Mouse (Mus musculus): Measurements from ENCODE around the gene Meox1.

Meox1 gene

GRCm38 (mm10) chr11:101894204-101894603 lies at the start of gene Meox1:
TSS of gene Meox1 (minus strand) at chr11:101894374.
- DNase-seq (ENCODE audit: low read depth, low spot score) = no peak

- DNase-seq (ENCODE audit: low read depth, low spot score) = no peak
These were observed 48.9 kb upstream of the Meox1 start for GRCm38 (mm10) chr11:101943055-101943454.

DNA sequence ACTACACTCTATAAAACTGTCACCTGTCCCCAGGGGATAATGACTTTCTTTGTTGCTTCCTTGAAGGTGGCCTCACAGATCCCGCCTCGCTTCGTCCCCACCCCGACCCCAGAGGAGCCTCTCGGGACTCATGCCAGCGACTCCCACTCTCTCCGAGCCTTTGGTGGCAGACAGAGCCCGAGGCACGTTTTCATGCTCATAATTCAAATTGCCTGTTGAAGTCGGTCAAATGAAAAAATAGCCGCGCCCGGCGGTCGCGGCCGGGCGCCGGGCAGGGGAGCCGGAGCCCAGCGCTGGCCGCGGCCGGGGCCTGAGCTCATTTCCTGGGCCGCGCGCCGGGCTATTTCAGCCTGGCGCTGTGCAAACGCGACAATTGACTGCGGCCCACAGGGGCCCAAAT lies 42.9 kb upstream of the Meox1 start:
- DNase-seq (ENCODE audit: low read depth, low spot score) = no peak

DNA sequence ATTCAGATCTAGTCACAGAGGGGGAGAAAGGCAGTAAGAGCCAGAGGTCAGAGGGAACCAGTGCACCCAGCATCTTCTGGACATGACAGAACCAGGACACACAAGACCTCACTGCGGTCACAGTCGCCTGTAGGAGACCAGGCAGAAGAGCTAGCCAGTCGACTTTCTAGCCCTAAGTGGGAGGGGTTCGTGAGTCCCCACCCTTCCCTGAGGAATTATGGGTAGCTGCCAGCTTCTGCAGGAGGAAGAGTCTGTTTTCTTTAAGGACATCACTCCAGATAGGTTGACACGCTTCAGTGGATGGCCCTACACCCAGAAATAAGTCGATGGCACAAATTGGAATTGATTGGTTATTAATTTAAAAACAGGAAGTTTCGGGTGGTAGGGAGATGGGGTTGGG lies 42.2 kb upstream of the Meox1 start:
- DNase-seq (ENCODE audit: low read depth, low spot score) = no peak

GRCm38 (mm10) chr11:101935743-101936142 lies 41.6 kb upstream of the Meox1 start:
- no peak for DNase-seq (ENCODE audit: low read depth, low spot score)

- no peak for DNase-seq (ENCODE audit: low read depth, low spot score)
These were observed 37.8 kb upstream of the Meox1 start for GRCm38 (mm10) chr11:101931978-101932377.

GRCm38 (mm10) chr11:101928030-101928762 lies 34.0 kb upstream of the Meox1 start:
- no peak for DNase-seq (ENCODE audit: low read depth, low spot score)

DNA sequence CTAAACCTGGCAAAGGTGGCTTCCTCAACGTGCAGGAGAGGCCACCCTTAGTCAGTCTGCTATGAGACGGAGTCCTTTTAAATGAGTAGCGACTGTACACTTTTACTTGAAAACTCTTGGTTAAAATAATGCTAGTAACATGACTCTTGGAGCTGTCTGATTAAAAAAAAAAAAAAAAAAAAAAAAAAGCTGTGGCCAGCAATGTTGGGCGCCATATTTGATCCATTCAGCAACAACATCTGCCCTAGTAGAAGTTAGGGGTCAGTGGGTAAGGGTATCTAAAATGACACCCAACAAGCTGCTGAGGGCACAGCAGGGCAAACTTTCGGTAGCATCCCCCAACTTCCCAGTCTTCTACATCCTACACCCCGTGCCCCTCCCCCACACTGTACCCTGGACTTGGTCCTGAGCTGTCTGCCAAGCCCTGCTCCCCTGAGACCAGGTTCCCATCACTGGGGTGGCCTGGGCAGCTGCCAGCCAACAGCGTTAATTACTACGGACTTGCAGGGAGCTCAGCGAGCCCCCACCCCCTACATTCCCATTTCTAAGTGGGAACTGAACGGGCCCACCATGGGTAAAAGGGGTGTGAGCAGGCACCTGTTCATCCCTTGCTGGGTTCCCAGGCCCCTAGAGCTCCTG lies 32.9 kb upstream of the Meox1 start:
- DNase-seq (ENCODE audit: low read depth, low spot score) = no peak

DNA sequence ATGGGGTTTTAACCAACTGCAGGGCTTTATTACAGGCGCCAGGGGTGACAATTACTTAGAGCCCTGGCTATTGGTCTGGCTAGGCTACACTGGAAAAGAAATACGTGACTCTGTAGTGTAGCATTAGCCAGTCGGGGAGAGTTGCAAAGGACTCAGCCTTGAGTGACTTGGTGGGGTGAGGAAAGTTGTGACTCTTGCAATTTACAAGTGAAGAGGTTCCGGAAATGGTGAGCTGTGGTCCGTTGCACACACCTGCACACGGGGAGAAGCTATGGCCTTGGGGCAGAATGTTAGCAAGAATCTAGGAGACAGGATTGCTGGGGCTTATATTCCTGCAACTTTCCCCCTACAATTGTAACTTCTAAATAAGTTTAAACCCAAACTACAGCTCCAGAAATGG lies 31.5 kb upstream of the Meox1 start:
- no peak for DNase-seq (ENCODE audit: low read depth, low spot score)

DNA sequence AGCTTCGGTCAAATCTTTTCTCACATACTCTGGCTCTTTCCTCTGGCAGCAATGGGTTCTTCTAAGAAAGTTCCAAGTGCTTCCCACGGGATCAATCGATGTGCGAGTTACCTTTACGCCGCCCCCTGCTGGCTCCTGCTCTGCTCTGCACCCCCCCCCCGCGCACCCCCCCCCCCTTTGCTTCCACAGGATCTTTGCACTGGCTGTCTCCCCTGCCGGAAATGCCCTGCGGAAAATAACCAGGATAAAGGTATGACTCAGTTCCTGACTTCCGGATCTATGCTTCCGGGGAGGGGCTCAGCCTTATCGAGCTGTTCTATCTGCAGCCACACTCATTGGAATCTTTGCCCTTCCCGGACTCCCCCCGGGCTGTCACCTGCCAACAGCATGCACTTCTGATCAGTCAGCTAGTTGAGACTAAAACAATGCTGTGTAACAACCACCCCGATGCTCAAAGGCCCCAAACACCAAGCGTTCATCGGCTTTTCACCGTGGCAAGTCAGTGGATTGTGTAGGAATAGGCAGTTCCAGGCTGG lies 30.3 kb upstream of the Meox1 start:
- DNase-seq (ENCODE audit: low read depth, low spot score) = no peak

- DNase-seq (ENCODE audit: low read depth, low spot score) = no peak
These were observed 29.8 kb upstream of the Meox1 start for GRCm38 (mm10) chr11:101923988-101924387.

DNA sequence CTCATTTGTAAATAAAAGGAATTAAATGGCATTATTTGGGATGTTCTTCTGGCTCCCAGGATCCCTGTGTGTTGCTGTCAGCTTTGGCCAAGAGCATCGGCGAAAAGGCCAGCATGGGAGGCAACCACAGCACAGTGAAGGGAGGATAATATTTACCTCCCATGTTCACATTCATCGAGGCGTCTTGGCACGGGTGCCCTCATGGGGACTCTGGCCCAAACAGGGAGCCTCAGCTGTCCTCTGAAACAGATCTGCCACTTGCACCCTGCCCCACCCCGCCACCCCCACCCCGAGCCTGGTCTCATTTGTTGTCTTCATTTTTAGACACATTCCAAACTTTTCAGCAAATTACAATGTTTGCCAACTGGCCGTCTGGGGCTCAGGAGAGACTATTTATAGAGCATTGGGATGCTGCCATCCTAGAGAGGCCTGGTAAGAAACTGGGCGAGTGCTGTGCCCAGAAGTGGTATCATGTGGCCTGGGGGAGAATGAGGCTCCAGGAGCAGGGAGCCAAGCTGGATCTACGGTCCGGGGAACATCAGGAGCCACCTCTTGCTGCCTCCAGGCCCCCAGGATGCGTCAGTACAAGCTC lies 27.3 kb upstream of the Meox1 start:
- DNase-seq (ENCODE audit: low read depth, low spot score) = peak; percentile 76

DNA sequence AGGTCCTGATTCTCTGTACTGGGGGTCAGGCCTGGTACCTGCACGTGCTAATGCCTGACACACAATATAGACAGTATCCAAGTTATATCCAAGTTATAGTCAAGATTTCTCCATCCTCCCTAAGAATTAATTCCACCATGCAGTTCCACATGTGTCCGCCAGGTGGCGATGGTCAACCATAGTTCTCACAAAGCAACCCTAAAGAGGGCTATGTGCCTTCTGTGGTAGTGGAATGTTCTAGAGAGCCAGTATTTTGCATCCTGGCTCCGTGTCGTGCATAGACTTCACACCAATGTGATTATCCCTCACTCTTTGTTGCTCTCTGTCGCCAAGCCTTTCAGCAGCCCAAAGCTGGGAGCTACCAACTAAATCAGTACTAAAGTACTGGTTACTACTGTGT lies 25.5 kb upstream of the Meox1 start:
- peak; percentile 75 for DNase-seq (ENCODE audit: low read depth, low spot score)

GRCm38 (mm10) chr11:101918609-101919008 lies 24.4 kb upstream of the Meox1 start:
- DNase-seq (ENCODE audit: low read depth, low spot score) = no peak

- DNase-seq (ENCODE audit: low read depth, low spot score) = no peak
These were observed 22.6 kb upstream of the Meox1 start for GRCm38 (mm10) chr11:101916772-101917171.

- DNase-seq (ENCODE audit: low read depth, low spot score) = no peak
These were observed 19.4 kb upstream of the Meox1 start for GRCm38 (mm10) chr11:101913591-101913990.

GRCm38 (mm10) chr11:101911855-101912579 lies 17.8 kb upstream of the Meox1 start:
- no peak for DNase-seq (ENCODE audit: low read depth, low spot score)

GRCm38 (mm10) chr11:101910230-101910946 lies 16.2 kb upstream of the Meox1 start:
- DNase-seq (ENCODE audit: low read depth, low spot score) = peak; percentile 53

GRCm38 (mm10) chr11:101908777-101909176 lies 14.6 kb upstream of the Meox1 start:
- no peak for DNase-seq (ENCODE audit: low read depth, low spot score)

- DNase-seq (ENCODE audit: low read depth, low spot score) = peak; percentile 55
These were observed 10.9 kb upstream of the Meox1 start for GRCm38 (mm10) chr11:101905115-101905514.

DNA sequence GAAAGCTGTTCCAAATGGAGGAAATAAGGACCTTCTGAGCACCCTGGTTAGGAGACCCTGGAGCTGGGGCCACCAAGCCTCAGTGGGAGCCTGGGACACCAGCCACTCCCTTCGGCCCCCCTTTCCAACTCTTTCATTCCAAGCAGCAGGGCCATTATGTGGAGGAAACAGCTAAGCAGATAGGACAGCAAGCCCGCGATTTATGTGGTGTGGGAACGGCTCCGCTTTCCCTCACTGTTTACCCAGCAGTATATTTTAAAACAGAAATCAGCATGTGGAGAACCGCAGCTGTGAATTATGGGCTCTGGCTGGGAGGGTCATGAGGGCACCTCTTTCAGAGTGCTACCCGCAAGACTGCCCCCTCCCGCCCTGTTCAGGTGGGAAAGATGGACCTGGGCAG lies 7.1 kb upstream of the Meox1 start:
- no peak for DNase-seq (ENCODE audit: low read depth, low spot score)
